Mouse (Mus musculus) CD4-positive, CD25-positive, alpha-beta regulatory T cell, adult 2 months (primary cell): ENCODE measurements around the gene Fam19a1.
"Not testable (repeated sequence)": the region's sequence is repeated elsewhere in the genome, so short reads cannot be mapped to it uniquely, and the experiment has no call there.

ENCODE experiments used
- DNase-seq: peaks from one replicate; pipeline ENCODE4 v3.0.0-alpha.2; 2012; ENCODE audit warnings: low read depth, low spot score

Fam19a1 gene

DNA sequence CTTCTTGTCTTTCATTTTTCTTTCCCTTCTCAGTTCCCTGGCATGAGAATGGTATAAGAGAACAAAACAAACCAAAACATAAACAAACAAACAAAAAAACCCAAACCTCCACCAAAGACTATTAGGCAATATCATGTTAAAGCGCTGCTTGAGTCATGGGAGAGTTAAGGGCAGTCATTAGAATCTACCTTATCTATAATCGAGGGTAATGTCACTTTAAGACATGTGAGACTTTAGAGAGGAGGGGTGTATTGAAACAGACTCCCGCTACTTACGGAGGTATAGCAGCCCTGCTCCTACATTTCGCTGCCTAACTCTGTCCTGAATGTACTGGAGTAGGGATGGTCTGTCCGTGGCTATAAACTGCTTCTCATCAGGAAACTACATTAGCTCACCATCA is at the start of gene Fam19a1:
Gene Fam19a1 (plus strand): TSS at position 301 of the 400 bp plus-strand sequence.
- no peak for DNase-seq

- no peak for DNase-seq
Observed at GRCm38 (mm10) chr6:96071080-96071479, 41.9 kb upstream of the Fam19a1 start.

- DNase-seq: no peak
Observed at GRCm38 (mm10) chr6:96071567-96071966, 41.4 kb upstream of the Fam19a1 start.

- no peak for DNase-seq
Observed at GRCm38 (mm10) chr6:96089961-96090360, 23.0 kb upstream of the Fam19a1 start.

- DNase-seq: no peak
Observed at GRCm38 (mm10) chr6:96093716-96094115, 19.2 kb upstream of the Fam19a1 start.

- no peak for DNase-seq
Observed at GRCm38 (mm10) chr6:96098225-96098624, 14.7 kb upstream of the Fam19a1 start.

DNA sequence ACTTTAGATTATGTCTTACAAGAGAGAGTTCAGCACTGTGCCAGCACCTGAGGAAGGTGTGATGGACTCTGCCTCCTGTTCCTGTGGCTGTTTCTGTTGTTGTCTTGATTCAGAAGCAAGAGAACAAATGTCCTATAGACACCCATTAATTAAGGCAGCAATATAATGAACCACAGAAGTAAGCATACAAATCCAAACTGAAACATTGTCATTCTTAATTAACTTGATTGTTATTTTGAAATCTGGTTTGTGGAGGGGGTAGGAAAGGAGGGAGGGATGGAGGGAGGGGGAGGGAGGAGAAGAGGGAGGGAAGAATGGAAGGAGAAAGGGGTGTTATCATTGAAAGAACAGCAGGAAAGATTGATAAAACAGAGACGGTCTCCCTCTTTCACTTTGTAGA is 1.3 kb upstream of the Fam19a1 start:
- DNase-seq: no peak

GRCm38 (mm10) chr6:96114151-96114550 is 1.2 kb downstream of the Fam19a1 start:
- DNase-seq: no peak

GRCm38 (mm10) chr6:96116148-96116533 is 3.2 kb downstream of the Fam19a1 start:
- no peak for DNase-seq

- no peak for DNase-seq
Observed at GRCm38 (mm10) chr6:96116534-96117272, 3.7 kb downstream of the Fam19a1 start.

DNA sequence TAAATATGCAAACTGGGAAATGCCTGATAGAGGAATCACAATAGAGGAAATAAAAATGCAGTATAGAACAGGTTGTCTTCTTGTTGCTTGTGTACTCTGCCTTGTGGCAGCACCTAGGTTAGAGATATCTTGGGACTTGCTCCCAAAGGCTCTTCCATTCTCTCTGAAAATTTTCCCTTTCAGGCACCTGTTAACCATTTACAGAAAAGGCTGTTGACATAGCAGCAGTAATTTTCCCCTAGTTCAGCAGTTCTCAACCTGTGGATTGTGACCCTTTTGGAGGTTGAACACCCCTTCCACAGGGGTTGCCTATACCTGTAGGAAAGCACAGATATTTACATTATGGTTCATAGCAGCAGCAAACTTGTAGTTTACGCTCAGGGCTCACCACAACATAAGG is 30.4 kb downstream of the Fam19a1 start:
- no peak for DNase-seq

- no peak for DNase-seq
Observed at GRCm38 (mm10) chr6:96165403-96165802, 52.4 kb downstream of the Fam19a1 start.

GRCm38 (mm10) chr6:96165818-96166379 is 52.9 kb downstream of the Fam19a1 start, which contains the start of gene 1700123L14Rik:
Gene 1700123L14Rik, minus strand, starts transcription at chr6:96166243.
- no peak for DNase-seq

DNA sequence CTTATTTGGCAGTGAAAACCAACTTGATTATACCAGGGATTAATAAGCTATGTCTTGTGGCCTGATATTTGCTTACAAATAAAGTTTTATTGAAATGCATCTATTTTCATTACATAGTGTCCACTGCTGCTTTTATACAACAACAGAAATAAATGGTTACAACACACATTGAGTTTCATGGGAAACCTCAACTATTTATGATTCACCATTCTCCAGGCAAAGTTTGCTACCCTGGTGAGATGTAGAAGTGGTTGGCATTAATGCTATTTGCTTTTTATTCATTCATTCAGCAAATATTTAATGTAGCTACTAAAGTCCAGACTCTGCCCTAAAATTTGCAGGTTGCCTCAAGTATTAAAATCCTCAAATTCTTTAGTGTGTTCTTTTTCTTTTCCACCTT is 54.1 kb downstream of the Fam19a1 start:
- no peak for DNase-seq

GRCm38 (mm10) chr6:96173681-96174080 is 60.7 kb downstream of the Fam19a1 start:
- DNase-seq: no peak

DNA sequence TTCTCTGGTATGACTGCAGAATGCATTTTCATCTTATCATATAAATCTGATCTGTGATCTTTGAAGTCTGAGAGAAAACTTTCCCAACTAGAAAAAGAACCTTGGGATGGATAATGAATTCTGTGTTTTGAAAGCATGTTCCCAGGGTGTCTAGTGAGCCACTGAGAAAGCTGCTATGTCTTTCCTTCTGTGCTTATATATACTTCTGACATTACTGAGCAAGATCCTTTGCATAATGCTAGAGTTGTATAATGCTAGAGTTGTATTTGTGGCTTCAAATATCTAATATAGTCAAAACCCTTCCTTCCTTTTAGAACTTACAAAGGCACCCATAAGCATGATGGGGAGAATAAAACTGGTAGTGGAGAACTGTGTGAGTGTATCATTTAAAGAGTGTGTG is 65.6 kb downstream of the Fam19a1 start:
- DNase-seq: no peak

- DNase-seq: no peak
Observed at GRCm38 (mm10) chr6:96183392-96183791, 70.4 kb downstream of the Fam19a1 start.

- DNase-seq: no peak
Observed at GRCm38 (mm10) chr6:96186517-96186916, 73.6 kb downstream of the Fam19a1 start.

DNA sequence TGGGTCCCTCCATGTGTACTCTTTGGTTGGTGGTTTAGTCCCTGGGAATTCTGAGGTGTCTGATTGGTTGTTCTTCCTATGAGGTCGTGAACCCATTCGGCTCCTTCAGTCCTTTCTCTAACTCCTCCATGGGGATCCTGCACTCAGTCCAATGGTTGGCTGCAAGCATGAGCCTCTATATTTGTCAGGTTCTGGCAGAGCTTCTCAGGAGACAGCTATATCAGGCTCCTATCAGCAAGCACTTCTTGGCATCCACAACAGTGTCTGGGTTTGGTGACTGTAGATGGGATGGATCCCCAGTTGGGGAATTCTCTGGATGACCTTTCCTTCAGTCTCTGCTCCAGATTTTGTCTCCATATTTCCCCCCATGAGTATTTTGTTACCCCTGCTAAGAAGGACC is 86.0 kb downstream of the Fam19a1 start:
- not testable (repeated sequence) for DNase-seq

DNA sequence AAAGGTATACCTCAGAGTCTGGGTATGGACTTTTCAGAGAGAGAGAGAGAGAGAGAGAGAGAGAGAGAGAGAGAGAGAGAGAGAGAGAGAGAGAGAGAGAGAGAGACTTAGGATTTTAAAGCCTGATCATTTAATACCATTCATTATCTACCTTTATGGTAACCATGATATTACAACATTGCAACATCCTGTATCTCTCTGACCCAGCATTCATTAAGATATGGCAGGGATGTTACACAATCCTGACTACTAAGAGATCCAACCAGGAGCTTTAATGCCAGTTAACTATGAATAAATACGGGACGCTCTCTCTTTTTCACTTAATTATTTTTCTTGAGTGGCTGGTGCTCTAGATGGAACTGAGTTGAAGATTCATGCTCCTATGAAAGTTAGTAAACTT is 92.4 kb downstream of the Fam19a1 start:
- DNase-seq: no peak

DNA sequence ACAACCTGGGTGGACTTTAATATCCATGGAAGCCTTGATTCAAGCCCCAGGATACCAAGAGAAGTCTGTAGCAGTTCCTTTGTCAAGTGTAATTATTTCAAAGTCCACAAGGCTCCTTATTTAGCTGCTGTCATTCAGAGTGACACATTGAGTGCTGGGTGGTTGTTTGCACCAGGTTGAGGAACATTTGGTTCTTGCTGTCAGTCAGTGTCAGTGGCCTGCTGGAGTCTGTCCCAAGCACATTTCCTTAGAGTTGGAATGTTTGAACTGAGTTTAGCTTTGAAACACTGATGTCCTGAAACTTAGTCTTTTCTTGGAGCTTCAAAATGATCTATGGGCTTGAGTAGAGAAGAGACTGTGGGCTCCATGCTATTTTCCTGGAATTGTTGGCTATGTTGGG is 121.9 kb downstream of the Fam19a1 start:
- DNase-seq: no peak

DNA sequence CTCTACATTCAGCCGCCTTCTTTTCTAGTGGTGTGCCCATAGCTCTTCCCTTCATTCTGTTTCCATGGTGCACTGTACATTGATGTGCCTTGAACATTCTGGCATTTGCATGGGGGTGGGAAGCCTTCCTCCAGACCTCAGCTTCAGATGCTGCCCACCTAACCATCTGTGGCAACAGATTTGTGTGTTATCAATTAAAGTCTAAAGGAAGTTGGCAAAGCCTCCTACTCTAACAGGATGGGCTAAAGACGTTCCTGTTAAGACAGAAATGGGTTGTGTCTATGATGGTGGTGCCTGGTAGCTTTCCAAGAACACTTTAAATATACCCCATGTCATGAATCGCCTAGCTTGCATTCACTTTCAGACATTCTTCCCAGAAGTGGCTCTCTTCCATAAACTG is 131.4 kb downstream of the Fam19a1 start:
- no peak for DNase-seq

DNA sequence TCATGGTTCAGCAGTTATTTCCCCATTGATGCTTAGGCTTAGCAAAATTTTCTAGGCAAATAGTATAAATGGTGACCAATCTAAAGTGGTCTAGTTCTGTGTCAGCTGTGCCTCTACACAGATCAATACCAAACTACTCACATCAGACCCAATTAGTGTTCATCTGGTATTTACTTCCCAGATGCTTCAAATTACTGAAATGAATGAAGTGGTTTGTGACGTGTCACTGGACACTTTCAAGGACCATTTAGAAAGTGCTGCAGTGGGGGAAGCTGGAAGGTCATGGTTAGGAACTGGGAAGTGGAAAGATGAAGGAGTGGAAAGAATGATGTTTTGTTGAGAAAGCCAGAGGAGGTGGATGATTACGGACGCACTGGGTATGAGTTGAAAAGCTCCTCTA is 139.0 kb downstream of the Fam19a1 start:
- DNase-seq: no peak
